Mouse (Mus musculus) limb, embryonic 14.5 days (tissue): ENCODE results near the gene Pald1. TPM values are rescaled to one million over a fixed set of nuclear protein-coding genes. Genes with fewer than 3 reads are reported as not detected.

ENCODE experiments used
- ATAC-seq: fragments of 200-750 bp; cut with Nextera tagmentation; 2 replicates; pipeline ENCODE4 v1.8.0; 2017; ENCODE audit warnings: low read depth, moderate number of reproducible peaks, moderate TSS enrichment; ENCODE audit not compliant: low FRiP score
- DNase-seq: peaks from one replicate; pipeline ENCODE4 v3.0.0-alpha.2; 2015; ENCODE audit warnings: low spot score
- H3K27ac ChIP-seq: fragments of 300-500 bp; sonication (generic); replicated peaks from 2 replicates; pipeline ENCODE4 v1.5.1; 2014; ENCODE audit warnings: low read depth, mild to moderate bottlenecking, low read length, moderate library complexity, mixed read lengths
- H3K27me3 ChIP-seq: fragments of 300-500 bp; sonication (generic); 2 replicates; pipeline ENCODE4 v1.6.1; 2014; ENCODE audit warnings: low read length, mixed read lengths; ENCODE audit not compliant: control insufficient read depth, insufficient read depth
- H3K36me3 ChIP-seq: fragments of 300-500 bp; sonication (generic); 2 replicates; pipeline ENCODE4 v1.6.1; 2014; ENCODE audit warnings: mild to moderate bottlenecking, low read length, moderate library complexity, mixed read lengths; ENCODE audit not compliant: control insufficient read depth, insufficient read depth
- H3K4me1 ChIP-seq: fragments of 300-500 bp; sonication (generic); 2 replicates; pipeline ENCODE4 v1.6.1; 2014; ENCODE audit warnings: antibody characterized with exemption, low read length, mixed read lengths; ENCODE audit not compliant: control insufficient read depth, insufficient read depth
- H3K4me2 ChIP-seq: fragments of 300-500 bp; sonication (generic); replicated peaks from 2 replicates; pipeline ENCODE4 v1.6.1; 2014; ENCODE audit warnings: low read depth, mild to moderate bottlenecking, low read length, moderate library complexity; ENCODE audit not compliant: severe bottlenecking
- H3K4me3 ChIP-seq: fragments of 300-500 bp; sonication (generic); replicated peaks from 2 replicates; pipeline ENCODE4 v1.5.1; 2014; ENCODE audit warnings: low read length
- H3K9ac ChIP-seq: fragments of 300-500 bp; sonication (generic); 2 replicates; pipeline ENCODE4 v1.6.1; 2014; ENCODE audit warnings: mild to moderate bottlenecking, low read depth, low read length, moderate library complexity; ENCODE audit not compliant: severe bottlenecking
- H3K9me3 ChIP-seq: fragments of 300-500 bp; sonication (generic); 2 replicates; pipeline ENCODE4 v1.6.1; 2016; ENCODE audit warnings: low read length; ENCODE audit not compliant: control insufficient read depth
- POLR2A ChIP-seq: fragments of 200-500 bp; IDR thresholded peaks from 2 replicates; pipeline ENCODE4 v1.8.0; 2012; ENCODE audit warnings: inconsistent platforms, mild to moderate bottlenecking, moderate library complexity, borderline replicate concordance; ENCODE audit not compliant: insufficient read depth, insufficient read length; ENCODE audit errors: extremely low read depth
- WGBS: fragments of 180-500 bp; shearing (Covaris S2); extraction: QIAGEN DNeasy Blood & Tissue Kit; methylation state at CpG from one replicate; pipeline ENCODE4 v1.1.7; 2014; 5-methylcytosine and 5-hydroxymethylcytosine counted together
- polyA plus RNA-seq, 2 experiments: library from polyadenylated mRNA; depleted of rRNA in 1 of 2; stranded (reverse) in 1 of 2; unstranded in 1 of 2; fragments of >200 nt; fragmentation: Nextera tagmentation in 1 of 2; extraction: Ambion mirVana in 1 of 2; gene quantifications; 2 replicates each; pipeline versions ENCODE4 v1.2.1 to v1.2.3; 2012 to 2014

The Pald1 gene
- polyA plus RNA-seq, 2 experiments = 19.4 to 24.9 TPM

- 77% methylated on average over 8 of the region's 8 CpGs for WGBS
These were observed 86.5 kb downstream of the Pald1 start for GRCm38 (mm10) chr10:61296713-61297445.

GRCm38 (mm10) chr10:61294242-61294641, 89.1 kb downstream of the Pald1 start:
- no peak for DNase-seq
- WGBS = 72% methylated on average over 8 of the region's 8 CpGs
- H3K36me3 ChIP-seq = no peaks in the 10 kb centered on the region

More at GRCm38 (mm10) chr10:61296713-61297445, 86.5 kb downstream of the Pald1 start:
- Histone ChIP-seq H3K9me3 (no peaks in the 10 kb centered on the region), H3K9ac (no peak overlapping the region), H3K27me3 (no peaks in the 10 kb centered on the region), H3K4me3 (no peak overlapping the region), H3K4me2 (no peak overlapping the region), H3K4me1 (no peaks in the 10 kb centered on the region), H3K36me3 (no peaks in the 10 kb centered on the region), H3K27ac (no peak overlapping the region)
- ATAC-seq = no peak
- DNase-seq = no peak
- TF ChIP-seq POLR2A = no peak

GRCm38 (mm10) chr10:61290479-61290878, 92.9 kb downstream of the Pald1 start:
- DNase-seq (no peak), ATAC-seq (no peak)
- Histone ChIP-seq H3K9me3 (no peaks in the 10 kb centered on the region), H3K36me3 (no peaks in the 10 kb centered on the region), H3K27me3 (no peaks in the 10 kb centered on the region), H3K27ac (no peak overlapping the region), H3K4me3 (no peak overlapping the region), H3K9ac (no peak overlapping the region), H3K4me2 (no peak overlapping the region), H3K4me1 (peaks cover 10% of the 10 kb centered on the region; the same call in 1 of the 2 replicates)
- WGBS = 77% methylated on average over 2 of the region's 2 CpGs
- TF ChIP-seq POLR2A = no peak

More at GRCm38 (mm10) chr10:61294242-61294641, 89.1 kb downstream of the Pald1 start:
- Histone ChIP-seq H3K27ac (no peak overlapping the region), H3K9ac (no peak overlapping the region), H3K4me2 (no peak overlapping the region), H3K27me3 (no peaks in the 10 kb centered on the region), H3K4me3 (no peak overlapping the region), H3K9me3 (no peaks in the 10 kb centered on the region), H3K4me1 (no peaks in the 10 kb centered on the region)
- ATAC-seq = no peak
- TF ChIP-seq POLR2A = no peak

- TF ChIP-seq POLR2A = no peak
- H3K36me3 ChIP-seq = no peaks in the 10 kb centered on the region
- no peaks in the 10 kb centered on the region for H3K27me3 ChIP-seq
- DNase-seq = no peak
- H3K4me1 ChIP-seq = peaks cover 10% of the 10 kb centered on the region; the same call in 1 of the 2 replicates
- no peak overlapping the region for H3K4me3 ChIP-seq
- no peak overlapping the region for H3K9ac ChIP-seq
- H3K9me3 ChIP-seq = no peaks in the 10 kb centered on the region
- 83% methylated on average over 2 of the region's 2 CpGs for WGBS
- ATAC-seq = no peak
- no peak overlapping the region for H3K4me2 ChIP-seq
- H3K27ac ChIP-seq = no peak overlapping the region
These were observed 93.3 kb downstream of the Pald1 start for GRCm38 (mm10) chr10:61290016-61290415.

- 52% methylated on average over 7 of the region's 7 CpGs for WGBS
- no peak overlapping the region for H3K4me2 ChIP-seq
- ATAC-seq (peak; percentile 63), DNase-seq (peak; percentile 47)
- H3K27me3 ChIP-seq = no peaks in the 10 kb centered on the region
- peak overlapping the region; percentile 55 for H3K27ac ChIP-seq
- no peak for TF ChIP-seq POLR2A
- no peaks in the 10 kb centered on the region for H3K36me3 ChIP-seq
- no peaks in the 10 kb centered on the region for H3K9me3 ChIP-seq
- peaks cover 10% of the 10 kb centered on the region; the same call in 1 of the 2 replicates for H3K4me1 ChIP-seq
- no peak overlapping the region for H3K4me3 ChIP-seq
- no peak overlapping the region for H3K9ac ChIP-seq
These were observed 97.1 kb downstream of the Pald1 start for GRCm38 (mm10) chr10:61286246-61286645.
